Mouse (Mus musculus) right cerebral cortex, adult 18-20 months (tissue): ENCODE measurements around the gene Tor3a.
"Not testable (repeated sequence)": the region's sequence is repeated elsewhere in the genome, so short reads cannot be mapped to it uniquely, and the experiment has no call there.

Experiments
- DNase-seq: peaks from one replicate; pipeline ENCODE4 v3.0.0; 2022; ENCODE audit warnings: mixed read lengths

Tor3a gene

DNA sequence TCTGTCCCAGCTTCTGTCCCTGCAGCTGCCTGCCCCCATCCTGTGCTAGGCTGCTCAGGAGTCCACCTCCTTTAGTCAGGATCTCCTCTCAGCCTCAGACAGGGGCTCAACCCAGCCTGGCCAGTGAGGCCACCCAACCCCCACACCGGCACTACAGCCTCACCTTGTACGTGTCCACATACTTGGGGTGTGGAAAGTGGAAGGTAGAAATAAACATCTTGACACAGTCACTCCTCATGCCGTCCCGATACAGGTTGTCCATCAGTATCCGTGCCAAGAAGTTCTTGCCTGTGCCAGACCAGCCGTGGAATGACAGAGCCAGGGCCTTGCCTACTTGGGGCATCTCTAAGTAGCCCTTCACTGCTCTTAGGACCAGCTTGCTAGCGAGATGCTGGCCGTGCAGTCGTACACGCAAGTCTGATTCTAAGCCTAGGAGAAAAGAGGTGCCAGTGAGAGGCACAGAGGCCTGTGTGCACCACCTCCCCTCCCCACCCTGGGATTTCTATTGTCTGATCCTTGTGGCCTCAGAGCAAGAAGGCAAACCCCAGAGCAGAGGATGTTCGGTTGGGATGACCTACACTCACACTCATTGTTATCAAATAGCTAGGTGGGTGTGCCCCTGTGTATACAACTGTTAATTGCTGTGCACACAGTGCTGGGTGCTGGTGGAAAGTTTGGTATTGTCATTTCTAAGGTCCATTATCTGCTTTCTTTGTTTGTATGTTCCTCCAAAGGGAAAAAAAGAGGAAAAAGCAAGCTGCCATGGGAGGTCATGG is 4.8 kb downstream of the Tor3a start:
- no peak for DNase-seq

DNA sequence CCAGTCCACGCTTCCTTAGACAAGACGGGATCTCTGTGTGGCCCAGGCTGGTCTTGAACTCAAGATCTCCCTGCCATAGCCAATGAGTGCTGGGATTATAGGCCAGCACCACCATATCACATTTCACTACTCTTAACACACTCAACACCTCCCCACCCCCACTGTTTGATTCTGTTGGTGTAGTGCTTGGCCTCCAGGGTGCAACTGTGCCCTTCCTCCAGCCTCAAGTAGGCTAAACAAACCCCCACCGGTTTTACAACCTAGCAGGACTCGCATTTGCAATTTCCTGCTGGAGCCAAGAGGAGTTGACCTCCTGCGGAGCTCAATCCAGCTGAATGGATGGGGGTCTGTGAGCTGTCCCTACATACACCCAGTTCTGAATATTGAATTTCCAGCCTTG is 5.6 kb downstream of the Tor3a start:
- no peak for DNase-seq

DNA sequence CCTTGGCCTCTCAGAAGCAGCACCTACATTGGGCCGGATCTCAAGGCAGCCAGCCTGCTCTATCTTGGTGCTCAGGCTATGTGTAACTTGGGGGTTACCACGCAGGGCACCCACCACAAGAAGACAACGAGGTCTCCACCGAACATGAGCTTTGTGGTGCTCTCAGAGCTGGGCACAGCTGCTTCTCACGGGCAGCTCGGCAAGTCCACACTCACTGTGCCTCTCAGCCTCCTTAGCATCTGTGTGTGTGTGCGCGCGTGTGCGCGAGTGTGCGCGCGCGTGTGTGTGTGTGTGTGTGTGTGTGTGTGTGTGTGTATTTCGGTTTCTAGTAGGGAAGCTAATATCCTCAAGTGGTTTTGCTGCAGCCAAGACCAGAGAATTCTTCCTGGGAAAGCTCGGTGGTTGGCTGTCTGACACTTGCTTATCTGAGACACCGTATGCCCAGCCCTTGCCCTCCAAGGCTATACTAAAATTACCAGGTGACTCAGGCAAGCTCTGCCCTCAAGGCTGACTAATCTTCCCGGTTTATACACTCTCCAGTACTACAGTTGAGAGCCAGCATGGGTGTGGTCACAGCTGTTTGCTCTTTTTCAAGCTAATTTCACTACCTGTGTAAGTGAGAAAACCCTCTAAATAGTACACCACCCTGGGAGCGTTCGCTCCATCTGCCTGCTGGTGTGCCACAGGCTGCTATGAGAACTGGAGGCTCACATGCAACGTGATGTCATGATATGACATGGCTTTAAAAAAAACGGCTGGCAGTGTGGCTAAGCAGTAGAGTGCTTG is 6.8 kb downstream of the Tor3a start:
- no peak for DNase-seq

GRCm38 (mm10) chr1:156665777-156666176 is 8.4 kb downstream of the Tor3a start:
- no peak for DNase-seq

DNA sequence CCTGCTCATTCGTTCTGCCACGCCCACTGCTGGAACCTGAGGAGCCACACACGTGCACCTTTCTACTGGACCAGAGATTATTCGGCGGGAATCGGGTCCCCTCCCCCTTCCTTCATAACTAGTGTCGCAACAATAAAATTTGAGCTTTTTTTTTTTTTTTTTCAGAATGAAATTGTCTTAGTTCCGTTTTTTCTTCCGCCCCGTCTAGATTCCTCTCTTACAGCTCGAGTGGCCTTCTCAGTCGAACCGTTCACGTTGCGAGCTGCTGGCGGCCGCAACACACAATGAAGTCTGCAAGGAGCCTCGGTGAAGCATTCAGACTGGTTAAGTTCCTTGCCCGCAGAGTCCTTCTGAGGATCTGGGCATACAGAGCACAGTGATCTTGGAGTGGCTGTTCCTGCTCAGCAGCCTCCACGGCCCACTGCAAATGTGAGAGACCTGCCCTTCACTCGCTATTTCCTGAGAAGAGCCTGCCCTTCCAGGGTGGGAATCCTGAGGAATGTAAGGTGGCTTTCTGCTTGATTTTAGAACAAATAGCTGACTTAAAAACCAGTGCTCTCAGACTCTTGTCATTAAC is 13.4 kb downstream of the Tor3a start:
- not testable (repeated sequence) for DNase-seq

GRCm38 (mm10) chr1:156659906-156660659 is 14.1 kb downstream of the Tor3a start:
- no peak for DNase-seq

DNA sequence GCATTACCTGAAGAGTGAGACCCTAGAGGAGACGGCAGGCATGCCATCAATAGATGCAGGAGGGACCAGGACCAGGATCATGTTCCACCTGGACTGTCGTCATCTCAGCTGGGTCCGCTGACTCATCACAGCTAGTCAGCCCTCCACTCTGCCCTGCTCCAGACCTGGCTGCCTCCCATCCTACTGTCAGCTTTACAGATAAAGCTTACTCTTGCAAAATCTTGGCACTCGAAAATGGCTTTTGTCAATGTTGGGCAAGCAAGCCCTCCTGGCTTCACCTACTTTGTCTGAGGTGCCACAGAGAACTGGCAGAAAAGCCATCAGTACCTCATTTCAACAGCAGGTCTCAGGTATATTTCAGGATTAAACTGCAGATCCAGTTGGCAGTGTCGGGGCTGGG is 15.5 kb downstream of the Tor3a start:
- no peak for DNase-seq

- no peak for DNase-seq
These were observed 16.6 kb downstream of the Tor3a start for GRCm38 (mm10) chr1:156657523-156657922.

- no peak for DNase-seq
These were observed 19.2 kb downstream of the Tor3a start for GRCm38 (mm10) chr1:156654735-156655530.

DNA sequence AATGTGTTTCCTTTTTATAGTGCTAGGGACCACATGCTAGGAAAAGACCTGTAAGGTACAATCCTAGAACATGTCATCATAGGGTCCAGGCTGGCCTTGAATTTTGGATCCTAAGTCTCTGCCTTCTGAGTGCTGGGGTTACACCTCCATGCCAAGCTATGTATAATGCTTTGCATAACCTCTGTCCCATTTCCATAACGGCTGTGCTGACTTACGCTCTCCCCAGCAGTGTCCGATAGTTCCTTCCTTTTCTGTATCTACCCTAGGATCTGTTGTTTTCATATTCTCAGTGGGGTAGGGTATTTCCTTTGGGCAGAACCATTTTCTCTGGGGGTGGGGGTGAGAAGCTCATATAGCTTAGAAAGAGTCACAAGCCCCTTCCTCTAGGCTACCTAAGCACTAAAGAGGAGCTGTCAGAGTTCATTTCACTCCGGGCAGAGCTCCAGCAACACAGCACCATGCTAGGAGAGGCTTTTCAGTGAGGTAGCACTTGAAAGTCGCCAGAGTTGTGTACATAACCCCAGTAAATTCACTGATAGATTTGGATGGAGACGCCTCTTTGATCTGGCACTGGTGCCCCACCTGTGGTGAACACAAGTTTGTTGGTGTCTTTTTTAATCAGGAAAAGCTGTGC is 21.9 kb downstream of the Tor3a start:
- no peak for DNase-seq

- no peak for DNase-seq
These were observed 23.5 kb downstream of the Tor3a start for GRCm38 (mm10) chr1:156650631-156651030.

DNA sequence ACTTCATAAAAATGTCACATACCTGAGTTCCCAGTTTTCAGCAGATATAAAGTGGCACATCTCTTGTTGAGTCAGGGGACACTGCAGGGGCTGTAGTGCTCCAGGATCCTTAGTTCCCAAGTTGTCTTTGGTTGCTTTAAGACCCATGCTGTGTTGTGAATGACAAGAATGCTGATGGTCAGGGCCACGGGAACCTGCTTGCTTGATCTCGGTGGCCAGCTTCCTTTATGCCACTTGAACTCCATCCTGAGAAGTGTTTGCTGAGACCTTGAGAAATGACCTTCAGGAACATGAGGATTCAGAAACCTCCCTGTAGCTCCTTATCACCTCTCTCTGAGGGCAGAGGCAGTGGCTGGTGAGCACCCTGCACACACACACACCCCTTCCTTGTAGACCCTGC is 25.5 kb downstream of the Tor3a start:
- no peak for DNase-seq

- no peak for DNase-seq
These were observed 28.2 kb downstream of the Tor3a start for GRCm38 (mm10) chr1:156645971-156646370.

DNA sequence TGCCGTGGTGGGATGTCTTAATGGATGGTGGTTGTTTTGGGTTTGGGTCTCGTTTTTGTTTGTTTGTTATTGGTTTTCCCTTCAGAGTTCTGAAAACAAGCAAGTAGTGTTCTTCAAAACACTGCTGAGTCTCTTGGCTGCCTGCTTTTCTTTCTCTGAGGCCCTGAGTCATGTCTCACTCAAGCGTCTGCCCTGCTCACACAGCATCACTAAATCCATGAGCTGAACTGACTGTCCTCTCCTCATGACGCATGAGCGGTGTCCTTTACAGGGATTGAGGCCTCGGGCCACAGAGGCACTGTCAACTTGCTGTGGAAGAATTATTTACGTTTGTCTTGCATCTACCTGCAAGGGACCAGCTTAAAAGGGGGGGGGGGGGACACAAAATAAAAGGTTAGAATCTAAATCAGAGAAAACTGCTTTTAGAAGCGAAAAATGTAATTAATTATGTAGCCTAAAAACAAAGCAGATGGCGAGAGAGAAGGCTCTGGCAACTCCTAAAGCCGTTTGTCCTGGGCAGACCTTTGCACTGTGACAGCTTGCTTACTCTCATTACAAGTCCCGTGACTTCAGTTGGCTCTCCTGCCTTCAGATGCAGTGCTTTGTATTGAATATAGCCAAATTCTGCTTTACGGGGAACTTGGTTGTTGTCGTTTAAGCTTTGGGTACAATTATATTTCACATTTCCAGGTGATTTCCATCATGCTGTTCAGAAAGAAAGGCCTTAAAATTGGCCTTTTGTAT is 29.2 kb downstream of the Tor3a start:
- no peak for DNase-seq

DNA sequence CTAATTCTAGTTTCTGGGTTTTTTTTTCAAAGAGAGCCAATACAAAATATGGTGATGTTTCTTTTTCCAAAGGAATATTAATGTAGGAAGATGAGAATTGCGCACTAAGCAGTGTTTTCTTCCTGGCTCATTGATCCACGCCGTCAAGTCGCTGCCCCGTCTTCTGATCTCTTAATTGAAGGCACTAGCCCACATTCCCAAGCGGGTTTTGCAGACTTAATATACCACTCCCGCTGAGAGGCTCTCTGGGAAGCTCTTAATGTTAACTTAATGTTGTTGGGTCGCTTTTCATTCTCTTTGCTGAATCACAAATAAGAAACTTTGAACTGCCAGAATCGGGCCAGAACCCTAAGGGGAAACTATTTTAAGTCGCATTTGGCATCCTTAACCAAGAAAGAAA is 30.1 kb downstream of the Tor3a start:
- no peak for DNase-seq

GRCm38 (mm10) chr1:156642813-156643212 is 31.3 kb downstream of the Tor3a start:
- no peak for DNase-seq

DNA sequence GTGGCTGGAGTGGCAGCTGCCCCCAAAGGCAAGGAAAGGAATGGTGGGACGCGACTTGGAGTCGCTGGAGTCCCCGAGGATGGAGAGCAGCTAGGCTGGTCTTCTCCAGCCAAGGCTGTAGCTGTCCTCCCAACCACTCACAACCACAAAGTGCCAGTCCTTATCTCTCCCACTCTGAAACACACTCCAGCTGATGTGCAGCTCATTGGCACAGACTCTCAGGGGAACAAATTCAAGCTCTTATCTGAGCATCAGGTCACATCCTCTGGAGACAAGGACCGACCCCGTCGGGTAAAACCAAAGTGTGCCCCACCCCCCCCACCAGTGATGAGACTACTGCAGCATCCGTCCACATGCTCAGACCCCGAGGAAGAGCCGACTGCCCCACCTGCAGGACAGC is 32.3 kb downstream of the Tor3a start:
- DNase-seq: no peak

DNA sequence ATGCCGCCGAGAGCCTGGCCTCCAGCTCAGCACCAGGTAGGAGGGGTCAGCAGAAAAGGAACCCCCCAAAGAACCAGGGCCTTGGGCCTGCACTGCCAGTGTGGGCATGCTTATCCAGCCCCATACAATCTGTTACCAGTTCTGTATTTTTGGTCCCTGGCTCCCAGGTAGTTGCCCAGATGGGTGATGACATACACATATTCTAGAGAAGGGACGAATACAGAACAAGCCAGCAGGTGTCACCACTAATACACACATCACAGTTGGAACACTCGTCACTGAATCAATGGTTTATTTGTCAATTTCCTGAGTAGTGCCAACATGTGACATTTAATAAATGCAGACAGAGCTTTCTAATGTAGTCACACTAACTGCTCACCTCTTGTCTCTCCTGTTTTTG is 33.6 kb downstream of the Tor3a start:
- DNase-seq: no peak

DNA sequence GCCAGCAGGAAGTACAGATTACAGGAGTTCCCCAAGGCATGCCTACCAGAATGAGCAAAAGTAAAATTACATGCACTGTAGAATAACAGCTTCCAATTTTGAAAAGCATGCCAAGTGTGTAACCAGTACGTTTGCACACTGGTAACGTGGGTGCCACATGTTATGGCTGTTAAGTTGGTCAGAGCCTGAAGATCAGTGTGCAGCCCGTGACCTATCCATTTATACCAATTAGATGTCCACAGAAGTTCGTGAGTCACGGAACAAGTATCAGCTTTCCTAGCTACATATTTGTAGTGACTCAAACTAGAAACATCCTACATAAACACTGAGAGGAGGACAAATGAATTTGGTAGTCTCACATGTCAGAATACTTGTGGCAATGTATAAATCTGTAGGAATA is 34.7 kb downstream of the Tor3a start:
- DNase-seq: no peak

DNA sequence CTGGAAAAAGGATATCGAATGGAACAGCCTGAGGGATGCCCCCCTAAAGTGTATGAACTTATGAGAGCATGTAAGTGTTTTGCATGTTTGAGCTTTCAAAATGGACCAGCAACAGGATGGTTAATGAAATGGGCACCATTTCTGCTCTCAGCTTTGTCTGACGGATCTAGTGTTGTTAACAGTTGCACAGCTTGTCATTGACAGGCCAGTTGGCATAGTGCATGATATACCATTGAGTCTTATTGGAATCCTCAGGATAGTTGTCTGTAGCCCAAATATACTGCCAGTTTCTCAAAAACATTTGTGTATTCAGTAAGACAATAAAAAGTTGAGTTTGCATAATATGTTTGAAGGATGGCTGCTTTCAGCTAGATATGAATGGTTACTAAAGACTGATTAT is 39.0 kb downstream of the Tor3a start:
- no peak for DNase-seq

GRCm38 (mm10) chr1:156633095-156633494 is 41.1 kb downstream of the Tor3a start:
- no peak for DNase-seq
